Mouse (Mus musculus): ENCODE results near the gene D330045A20Rik.
"Not testable (repeated sequence)": the region's sequence is repeated elsewhere in the genome, so short reads cannot be mapped to it uniquely, and the experiment has no call there.

D330045A20Rik gene

DNA sequence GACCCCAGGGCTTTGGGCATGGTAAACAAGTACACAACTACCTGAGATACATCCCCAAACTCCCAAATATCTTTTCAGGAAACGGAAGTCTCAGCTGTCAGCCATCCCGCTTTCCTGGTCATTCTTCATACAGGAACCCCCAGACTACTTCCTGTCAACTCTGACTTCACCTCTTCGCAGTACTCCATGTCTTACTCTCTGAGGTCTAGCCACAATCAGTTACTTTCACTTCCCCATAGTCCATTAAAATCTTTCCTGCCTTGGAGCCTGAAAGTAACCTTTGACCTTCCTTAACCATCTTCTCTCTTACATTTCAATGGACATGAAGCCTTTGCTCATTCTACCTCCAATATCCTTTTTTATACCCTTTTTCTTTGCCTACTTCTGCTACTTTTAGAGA, 89.9 kb downstream of the D330045A20Rik start:
- DNase-seq (ENCODE audit: low read depth in 1 of 2, low spot score in 2 of 2), result no peak

- no peak for DNase-seq (ENCODE audit: low read depth in 1 of 2, low spot score in 2 of 2)
Observed at GRCm38 (mm10) chrX:139578649-139579278, 98.6 kb downstream of the D330045A20Rik start.

DNA sequence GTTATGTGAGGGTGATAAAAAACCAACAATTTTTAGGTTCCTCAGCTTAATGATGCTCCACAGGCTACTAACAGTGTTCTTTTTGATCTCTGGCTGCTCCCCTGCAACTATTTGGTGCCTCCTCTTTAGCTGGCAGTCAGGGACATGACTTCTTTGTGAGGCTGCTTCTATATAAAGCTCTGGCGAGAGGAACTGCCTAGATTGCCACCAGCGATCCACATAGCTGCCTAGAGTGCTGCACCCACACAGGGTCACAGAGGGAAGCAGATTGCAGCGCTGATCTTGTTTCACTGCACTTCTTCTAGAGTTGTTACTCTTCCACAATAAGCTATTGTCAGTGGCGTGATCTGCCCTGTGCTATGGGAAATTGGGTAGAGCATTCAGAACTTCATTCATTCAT, 103.4 kb downstream of the D330045A20Rik start:
- no peak for DNase-seq (ENCODE audit: low read depth in 1 of 2, low spot score in 2 of 2)

DNA sequence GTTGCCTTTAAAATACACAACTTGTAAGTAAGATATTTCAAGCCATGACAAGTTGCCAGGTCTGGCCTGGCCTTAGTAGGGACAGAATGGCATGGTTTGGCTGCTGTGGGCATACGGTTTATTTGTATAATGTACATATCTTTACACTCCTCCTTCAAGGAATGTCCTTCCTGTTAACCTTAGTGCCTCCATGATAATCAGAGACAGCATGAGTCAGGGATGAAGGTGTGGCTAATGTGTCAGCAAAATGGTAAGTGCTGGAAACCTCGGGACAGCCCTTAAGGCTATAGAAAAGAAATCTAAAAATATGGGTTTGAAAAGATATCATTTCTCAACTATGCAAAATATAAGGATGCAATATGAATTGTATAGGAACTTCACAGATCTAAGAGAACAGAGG, 106.5 kb downstream of the D330045A20Rik start:
- not testable (repeated sequence) for DNase-seq (ENCODE audit: low read depth in 1 of 2, low spot score in 2 of 2)

GRCm38 (mm10) chrX:139596404-139596803, 116.2 kb downstream of the D330045A20Rik start:
- no peak for DNase-seq (ENCODE audit: low read depth in 1 of 2, low spot score in 2 of 2)

Measured in monocyte, adult 2 months (primary cell).